Mouse (Mus musculus) c-Kit-negative CD71-positive TER-119-positive erythroid progenitor cells, embryonic 14.5 days (primary cell): ENCODE results near the gene Aldh1a7.
"Not testable (repeated sequence)": the region's sequence is repeated elsewhere in the genome, so short reads cannot be mapped to it uniquely, and the experiment has no call there.

Experiments used
- DNase-seq: peaks from one replicate; pipeline ENCODE4 v3.0.0-alpha.2; 2013; ENCODE audit warnings: low read depth, low spot score

Aldh1a7 gene

DNA sequence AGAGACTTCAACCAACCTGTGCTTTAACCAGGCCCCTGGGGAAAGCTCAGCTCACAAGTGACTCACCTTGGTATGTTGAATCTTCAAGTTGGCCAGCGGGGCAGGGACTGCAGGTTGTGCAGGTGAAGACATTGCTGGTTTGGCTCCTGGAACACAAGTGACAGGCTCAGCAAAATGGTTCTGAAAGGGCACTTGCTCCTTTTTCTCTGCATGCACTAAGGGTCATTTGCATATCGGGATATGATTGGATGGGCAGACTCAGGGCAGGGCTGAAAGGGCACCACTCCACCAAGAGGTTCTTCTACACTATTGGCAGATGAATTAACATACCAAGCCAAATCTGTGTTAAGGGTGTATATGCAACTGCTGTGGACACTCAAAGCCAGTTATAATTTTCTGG is at the start of gene Aldh1a7:
Gene Aldh1a7 (minus strand): TSS at position 182 of the 400 bp plus-strand sequence.
- no peak for DNase-seq

DNA sequence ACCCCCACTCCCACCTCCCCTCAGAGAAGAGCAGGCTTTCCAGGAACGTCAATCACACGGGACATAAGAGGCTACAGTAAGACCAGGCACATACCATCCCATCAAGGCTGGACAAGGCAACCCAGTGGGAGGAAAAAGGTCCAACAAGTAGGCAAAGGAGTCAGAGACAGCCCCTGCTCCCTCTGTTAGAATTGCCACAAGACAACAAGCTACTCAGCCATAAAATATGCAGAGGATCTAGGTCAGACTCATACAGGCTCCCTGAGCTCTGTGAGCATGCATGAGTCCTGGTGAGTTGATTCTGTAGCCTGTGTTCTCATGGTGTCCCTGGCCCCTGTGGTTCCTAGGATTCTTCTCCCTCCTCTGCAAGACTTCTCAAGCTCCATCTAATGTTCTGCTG is 48.3 kb upstream of the Aldh1a7 start:
- no peak for DNase-seq

DNA sequence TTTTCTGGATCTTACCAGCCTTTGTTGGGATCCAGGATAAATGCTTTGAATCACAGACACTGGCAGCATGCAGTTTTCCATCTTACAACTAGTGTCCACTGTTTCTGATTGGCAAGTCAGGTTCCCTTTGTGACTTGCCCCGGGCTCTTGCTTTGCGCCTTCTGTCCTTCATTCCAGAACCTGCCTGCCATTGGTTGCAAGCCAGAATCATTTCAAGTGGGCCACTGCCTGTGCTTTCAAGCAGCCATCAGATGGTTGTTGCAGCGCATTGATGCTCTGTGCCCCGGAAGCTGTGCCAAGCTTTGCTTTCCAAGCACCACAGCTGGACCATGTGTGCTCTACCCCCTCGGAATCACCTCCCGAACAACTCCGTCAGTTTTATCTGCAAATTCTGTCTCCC is 46.6 kb upstream of the Aldh1a7 start:
- DNase-seq, result no peak

DNA sequence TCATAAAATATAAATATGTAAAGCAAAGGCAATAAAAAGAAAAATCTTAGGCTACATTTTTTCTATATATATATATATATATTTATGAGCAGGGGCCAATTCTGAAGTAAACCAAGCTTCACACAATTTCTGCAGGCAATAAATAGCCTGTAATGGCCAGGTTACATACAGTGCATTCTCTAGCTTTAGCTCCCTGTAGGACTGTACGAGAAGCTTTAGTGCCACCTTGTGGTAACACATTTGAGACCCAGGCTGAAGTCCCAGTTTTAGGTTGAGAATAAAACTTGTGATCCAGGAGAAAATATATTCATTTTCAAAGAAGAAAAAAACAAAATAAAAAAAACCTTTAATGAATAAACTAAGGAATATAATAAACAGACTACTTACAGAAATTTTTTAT is 36.9 kb upstream of the Aldh1a7 start:
- no peak for DNase-seq

DNA sequence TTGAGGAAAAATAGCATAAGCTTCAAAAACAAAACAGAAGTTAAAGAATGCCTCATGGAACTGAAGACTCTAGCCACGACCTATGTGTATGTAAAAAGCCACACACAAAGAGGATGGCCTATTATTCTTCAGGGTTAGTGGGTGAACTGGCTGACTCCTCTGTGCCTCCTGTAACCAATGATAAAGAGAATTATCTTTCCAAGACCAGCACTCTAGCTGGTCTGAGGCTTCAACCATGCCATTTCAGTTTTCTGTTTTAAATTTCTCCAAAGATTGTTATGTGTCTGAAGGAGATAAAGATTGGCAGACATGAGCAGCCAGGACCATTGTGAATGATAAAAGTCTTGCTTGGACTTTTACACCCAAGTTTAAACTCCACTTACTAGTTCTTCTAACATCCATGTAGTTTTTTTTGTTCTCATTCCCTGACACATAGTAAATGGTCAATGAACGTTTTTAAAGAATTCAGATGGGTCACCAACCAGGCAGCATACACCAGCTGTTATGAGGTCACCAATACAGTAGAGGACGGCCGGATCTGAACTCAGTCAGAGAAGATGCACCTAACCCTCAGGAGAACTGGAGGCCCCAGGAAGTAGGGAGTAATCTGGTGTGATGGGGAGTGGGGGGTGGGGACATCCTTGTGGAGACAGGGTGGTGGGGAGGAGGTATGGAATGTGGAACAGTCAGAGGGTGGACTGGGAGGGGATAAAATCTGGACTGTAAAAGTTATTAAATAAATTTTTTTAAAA is 34.5 kb upstream of the Aldh1a7 start:
- DNase-seq, result no peak

DNA sequence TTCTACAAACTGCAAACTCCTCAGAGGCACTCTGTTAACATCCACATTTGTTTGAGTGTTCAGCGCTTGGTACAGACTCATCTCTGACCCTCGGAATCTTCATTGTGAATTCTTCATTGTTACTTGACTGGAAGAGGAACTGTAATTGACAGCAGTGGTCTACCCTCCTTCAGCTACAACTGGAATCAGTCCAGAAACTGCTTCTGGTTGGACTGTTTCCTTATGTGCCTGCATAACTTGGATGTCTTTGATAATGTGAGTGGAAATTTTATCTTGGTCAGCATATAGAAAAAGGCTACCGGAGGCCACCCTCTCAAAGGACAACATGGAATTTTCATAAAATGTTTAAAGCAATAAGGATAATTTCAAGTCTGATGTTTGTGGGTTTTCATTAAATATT is 33.8 kb upstream of the Aldh1a7 start:
- no peak for DNase-seq

DNA sequence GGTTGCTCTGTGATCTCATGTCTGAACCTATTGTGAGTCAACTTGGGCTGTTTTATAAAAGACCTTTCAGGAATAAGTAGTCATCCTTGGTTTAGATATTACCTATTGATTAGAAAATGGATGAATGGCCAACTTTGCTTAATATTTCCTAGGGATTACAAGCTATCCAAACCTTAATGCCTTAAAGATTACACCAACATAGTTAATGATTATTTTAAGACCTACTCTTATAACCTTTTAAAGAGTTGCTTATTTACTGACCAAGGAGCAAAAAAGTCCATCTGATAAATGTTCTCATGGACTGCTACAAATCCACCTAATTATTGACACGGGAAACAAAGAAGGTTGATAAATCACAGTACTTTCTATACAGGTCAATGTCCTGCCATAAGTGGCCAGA is 17.3 kb upstream of the Aldh1a7 start:
- DNase-seq, result no peak

DNA sequence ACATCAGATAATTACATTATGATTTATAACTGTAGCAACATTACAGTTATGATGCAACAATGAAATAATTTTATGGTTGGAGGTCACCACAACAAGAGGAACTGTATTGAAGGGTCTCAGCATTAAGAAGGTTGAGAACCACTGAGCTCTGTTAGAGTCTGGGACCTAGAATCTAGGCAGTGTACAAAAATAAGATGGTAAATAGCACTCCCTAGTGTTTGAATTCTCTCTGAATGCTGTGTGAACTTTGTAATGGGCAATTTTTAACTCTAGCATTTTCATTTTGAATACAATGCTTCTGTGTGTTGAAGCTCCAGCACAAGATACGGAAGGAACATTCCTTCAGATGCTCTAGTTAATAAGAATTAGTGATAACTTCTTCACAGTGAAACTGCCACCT is 916 bp upstream of the Aldh1a7 start:
- DNase-seq, result no peak

DNA sequence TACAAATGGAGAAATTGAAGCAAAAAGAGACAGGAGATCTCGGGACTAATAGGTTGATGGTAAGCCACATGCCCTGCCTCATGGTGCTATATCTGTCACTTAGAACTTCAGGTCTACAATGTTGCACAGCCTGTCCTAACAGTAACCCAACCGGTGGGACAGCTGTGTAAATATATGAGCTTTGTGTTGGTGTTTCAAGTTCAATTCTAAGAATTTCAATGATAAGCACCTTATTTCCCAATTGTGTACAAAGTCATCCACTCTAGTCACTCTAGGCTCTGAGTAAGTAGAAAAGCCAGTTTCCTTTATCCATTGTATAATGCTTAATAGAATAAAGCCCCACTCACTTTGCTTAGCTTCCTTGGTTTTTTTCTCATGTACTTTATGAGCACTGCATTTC is 4.4 kb downstream of the Aldh1a7 start:
- DNase-seq, result no peak

DNA sequence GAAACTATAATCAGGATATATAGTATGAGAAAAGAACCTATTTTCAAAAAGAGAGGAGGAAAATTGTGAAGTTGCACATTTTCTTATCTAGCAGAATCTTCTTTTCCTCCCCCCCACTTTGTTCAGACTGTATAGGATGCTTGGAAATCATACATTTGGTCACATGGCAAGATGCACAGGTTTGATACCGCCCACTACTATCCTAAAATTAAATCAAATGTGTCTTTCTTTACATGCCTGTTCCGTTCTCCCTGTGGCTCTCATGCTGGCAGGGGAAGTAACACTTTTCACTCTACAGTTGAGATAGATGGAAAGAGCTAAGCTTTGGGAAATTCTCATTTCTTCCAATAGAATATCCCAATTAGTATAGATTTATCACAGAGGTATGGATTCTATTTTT is 7.1 kb downstream of the Aldh1a7 start:
- no peak for DNase-seq

DNA sequence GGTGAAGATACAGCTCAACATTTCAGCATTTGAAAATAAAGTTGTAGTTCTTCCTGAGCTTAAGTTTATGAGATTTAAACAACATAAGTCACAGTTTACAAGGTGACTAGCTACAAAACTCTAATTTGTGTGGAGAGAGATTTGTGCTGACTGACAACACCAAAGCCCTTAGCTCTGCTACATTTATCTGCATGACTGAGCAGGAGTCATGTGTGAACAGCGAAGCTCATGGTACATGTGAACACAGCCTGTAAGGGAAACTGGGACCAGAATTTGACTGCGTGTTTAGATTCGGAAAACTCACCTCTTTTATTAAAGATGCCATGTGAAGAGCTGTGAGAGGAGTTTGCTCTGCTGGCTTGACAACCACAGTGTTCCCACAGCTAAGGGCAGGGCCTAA is 11.7 kb downstream of the Aldh1a7 start:
- DNase-seq, result no peak

DNA sequence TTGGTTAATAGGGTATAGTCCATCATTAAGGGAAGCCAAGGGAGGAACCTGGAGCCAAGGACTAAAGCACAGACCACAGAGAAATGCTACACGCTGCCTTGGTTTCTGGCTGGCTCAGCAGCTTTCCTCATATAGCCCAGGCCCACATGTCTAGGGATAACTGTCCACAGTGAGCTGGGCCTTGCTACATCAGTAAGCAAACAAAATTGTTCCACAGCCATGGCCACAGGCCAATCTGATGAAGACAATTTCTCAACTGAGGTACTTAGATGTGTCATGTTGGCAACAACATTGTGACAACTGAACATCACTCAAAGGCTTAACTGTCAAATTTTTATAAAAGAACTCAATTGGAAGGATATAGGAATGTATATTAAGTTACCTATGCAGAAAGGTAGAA is 12.3 kb downstream of the Aldh1a7 start:
- DNase-seq, result no peak

DNA sequence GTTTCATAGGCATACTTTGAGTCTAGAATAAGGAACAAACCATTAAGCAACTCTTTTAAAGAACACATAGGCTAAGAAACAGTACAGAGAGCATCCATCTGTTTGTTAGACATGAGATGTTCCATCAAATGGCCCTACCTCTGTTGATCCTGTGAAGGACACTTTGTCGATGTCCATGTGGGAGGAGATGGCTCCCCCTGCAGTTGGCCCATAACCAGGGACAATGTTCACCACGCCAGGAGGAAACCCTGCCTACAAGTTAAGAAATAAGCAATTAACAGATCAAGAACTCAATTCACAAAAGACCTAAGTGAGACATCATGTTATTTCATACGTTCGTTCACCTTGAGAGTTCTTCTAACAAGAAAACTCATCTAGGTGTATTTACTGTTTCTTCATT is 12.8 kb downstream of the Aldh1a7 start:
- no peak for DNase-seq

DNA sequence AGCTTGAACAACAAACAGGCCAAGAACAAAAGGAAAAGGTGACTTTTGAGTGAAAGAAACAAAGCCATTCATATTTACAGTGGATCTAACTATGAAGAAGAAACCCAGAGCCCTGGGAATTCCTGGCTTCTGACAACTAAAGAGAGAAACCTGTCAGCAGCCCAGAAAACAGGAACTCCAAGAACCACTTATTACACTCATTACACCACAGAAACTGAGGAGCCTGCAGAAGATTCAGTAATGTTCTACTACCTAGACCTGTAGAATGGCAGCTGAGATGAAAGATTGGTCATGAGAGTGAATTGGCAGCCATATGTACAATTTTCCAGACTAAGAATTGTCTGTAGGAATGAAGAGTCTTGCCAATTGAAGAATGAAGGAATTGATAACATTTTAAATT is 20.2 kb downstream of the Aldh1a7 start:
- DNase-seq, result no peak

DNA sequence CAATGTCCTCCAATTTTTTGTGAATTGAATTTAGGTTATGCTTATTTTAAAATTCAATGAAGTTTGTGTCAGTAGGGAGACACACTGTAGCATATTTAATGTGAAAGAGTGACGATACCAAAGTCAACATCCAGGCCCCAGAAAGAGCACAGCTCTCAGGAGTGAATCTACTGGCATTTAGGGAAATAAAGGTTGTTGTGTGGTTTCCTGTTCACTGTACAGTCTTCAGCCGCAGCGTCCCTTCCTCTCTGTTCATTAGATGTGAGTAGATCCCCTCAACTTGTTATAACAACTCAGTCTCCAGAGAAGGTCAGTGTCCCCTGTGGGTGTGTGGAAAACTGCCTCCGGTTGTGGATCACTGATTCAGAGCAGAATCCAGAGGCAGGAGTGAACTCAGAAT is 20.6 kb downstream of the Aldh1a7 start:
- no peak for DNase-seq

DNA sequence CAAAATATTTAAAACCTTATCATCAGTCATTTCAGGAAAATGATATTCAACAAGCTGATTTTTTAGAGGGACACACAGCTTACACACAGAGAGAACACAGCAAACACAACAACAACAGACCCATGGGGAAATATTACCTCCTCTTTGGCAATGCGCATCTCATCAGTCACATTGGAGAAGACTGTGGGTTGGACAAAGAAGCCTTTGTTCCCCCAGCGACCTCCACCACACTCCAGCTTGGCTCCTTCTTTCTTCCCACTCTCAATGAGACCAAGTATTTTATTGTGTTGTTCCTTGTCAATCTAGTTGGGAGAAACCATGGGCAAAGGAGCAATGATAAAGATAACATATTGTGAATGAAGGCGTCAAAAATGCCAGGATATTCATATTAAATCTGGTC is 25.3 kb downstream of the Aldh1a7 start:
- no peak for DNase-seq

DNA sequence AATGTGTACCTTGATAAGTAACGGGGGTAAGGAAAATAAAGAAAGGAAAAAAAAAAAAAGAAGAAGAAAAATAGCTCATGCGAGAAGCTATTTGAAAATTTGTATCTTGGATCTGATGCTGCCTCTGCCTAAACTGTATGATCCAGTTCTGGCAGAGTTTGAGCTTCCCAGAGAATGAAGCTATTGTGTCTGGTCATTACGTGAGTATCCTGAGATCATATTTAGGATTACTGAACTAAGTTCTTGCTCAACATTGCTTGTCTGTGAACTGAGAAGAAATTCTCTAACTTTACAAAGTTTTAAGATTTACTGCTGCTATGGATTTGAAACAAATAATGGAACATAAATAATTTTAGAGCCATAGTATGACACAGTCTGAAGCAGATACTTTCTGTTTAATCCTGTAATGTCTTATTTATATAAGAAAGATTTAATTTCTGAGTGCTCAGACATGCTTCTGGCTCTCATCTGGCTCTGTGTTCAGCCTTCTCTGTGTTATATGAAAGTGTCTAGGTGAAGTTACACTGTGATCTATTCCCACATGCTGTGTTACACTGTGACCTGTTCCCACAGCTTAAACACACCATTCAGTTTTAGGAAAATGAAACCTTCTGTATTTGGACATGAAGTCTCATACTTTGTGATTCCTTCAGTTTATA is 49.5 kb downstream of the Aldh1a7 start:
- DNase-seq, result no peak

DNA sequence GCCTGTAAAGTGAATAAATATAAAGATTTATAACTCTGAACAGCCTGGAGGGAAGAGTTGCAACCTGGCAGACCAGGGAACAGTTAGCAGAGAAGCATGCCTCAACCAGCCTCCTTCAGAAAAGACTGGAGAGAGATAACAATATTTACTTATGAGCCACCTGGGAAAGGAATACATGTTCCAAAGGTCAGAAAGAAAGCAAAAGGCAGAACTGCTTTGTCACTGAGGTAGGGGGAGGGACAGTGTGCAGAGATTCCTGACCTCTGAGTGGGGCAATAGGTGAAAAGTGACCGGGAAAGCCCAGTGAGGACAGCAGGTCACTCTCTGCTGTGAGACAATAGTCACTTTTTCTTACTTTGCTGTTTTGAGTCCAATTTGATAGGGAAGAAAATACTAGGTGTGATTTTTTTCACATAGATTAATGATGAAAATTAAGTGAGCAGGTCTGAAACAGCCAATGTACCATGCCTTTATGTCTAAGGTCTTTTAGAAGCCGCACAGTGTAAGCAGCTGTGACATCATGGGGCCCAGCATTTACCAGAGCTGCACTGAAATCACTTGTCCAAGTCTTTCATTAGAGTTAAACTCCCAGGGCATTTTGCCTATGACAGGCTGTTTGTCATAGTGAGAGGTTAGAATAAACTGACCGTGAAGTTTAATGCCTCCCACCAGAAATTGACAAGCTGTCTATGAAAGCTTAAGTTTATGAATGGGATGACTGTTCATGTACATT is 73.1 kb downstream of the Aldh1a7 start:
- no peak for DNase-seq

DNA sequence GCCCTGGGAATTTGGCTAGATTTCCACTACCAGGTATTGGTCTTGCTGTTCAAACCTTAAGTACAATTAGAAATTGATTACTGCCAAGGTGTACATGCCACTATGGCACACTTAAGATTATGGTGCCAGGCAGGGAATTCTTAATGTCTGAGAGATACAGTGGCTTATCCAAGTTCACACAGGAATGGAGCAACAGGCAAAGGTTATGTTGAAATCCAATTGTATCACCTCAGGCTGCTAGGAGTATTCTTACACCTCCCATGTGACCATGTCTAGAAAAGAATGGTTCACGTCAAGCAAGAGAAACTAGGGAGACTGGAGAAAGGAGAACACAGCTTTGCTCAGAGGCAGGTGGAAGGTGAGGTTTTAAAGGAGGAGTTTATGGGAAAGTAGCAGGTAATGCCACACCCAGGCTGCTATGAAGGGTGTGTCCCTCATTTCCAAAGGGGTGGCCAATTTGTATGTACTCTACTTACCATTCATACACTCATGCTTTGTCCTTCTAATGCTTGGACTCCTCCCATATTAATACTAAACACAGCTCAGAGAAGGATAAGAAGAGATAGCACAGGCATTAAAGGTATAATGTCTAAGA is 74.2 kb downstream of the Aldh1a7 start:
- no peak for DNase-seq

DNA sequence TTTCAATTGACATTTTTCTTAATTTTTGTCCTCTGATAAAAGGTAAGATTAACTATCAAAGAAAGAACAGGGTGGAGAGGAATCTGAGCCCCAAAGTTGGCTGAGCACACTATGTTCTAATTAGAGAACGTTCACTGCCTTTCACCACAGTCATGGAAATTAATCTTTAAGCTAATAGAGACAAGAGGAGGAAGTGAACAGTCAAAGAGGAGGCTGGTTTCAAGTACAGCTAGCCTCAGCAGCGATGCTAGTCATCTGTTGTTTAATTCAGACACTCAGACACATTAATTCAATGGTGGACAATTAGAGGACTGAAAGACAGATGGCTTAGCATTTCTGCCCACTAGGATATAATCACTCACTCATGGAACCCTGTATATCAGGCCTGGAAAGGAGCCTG is 77.4 kb downstream of the Aldh1a7 start:
- DNase-seq, result no peak

DNA sequence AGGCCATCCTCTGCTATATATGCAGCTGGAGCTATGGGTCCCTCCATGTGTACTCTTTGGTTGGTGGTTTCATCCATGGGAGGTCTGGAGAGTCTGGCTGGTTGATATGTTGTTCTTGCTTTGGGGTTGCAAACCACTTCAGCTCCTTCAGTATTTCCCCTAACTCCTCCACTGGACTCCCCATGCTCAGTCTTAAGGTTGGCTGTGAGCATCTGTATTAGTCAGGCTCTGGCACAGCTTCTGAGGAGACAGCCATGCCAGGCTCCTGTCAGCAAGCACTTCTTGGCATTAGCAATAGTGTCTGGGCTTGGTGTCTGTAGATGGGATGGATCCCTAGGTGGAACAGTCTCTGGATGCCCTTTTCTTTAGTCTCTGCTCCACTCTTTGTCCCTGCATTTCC is 79.9 kb downstream of the Aldh1a7 start:
- not testable (repeated sequence) for DNase-seq

DNA sequence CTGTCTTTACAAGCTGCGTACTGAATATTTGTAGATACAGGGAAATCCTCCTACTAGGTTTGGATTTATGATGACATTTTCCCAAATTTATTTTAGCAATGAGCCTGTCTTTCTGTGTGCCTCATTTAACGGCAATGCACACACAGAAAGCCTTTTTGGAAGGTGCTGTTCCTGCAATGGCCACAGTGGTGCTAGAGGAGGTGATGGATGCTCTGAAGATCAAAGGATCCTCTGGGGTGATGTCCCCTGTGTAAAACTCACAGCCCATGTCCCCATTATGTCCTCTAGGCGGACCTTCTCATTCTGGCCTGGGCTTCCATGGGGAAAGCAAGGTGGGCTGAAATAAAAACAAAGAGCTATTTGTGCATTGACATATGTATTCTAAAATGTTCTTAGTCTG is 83.0 kb downstream of the Aldh1a7 start:
- no peak for DNase-seq
